Mouse (Mus musculus) induced T-regulatory cell, adult 2 months (primary cell): ENCODE results near the gene Fto.

Experiments used
- DNase-seq: peaks from one replicate; pipeline ENCODE4 v3.0.0-alpha.2; 2012; ENCODE audit warnings: low read depth

Fto gene

DNA sequence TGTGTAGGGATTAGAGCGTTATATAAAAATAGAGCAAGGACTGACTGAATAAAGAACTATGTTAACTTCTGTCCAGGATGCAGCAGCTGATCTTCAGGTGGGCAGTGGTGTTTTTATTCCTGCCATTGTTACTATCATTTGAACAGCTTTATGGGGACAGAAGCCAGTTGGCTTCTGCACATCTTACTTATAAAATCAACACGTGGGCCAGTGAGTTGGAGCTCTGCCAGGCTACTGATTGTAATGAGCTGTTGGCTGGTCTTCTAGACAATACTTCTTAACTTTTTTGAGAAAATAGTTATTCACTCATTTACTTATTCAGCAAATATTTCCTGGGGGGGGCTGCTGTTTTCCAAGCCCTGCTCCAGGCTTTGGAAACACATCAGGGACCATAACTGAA lies 215.6 kb downstream of the Fto start:
- DNase-seq, result no peak

DNA sequence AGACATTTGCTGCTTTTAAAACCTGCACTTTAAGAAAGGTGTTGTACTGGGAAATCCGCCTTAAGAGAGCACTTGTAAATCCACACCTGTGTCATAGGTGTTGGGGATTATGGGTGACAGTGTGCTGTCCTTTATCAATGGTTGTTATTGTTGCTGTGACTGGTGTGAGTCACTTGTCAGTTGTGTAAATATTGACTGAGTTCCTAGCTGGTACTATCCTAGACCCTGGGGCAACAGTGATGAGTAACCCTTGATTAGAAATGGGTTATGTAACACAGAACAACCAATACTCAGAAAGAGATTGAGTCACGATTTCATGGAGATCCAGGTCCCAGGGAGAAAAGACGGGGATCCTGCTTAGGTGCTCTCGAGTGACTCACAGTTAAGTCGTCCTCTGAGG lies 216.4 kb downstream of the Fto start:
- no peak for DNase-seq

DNA sequence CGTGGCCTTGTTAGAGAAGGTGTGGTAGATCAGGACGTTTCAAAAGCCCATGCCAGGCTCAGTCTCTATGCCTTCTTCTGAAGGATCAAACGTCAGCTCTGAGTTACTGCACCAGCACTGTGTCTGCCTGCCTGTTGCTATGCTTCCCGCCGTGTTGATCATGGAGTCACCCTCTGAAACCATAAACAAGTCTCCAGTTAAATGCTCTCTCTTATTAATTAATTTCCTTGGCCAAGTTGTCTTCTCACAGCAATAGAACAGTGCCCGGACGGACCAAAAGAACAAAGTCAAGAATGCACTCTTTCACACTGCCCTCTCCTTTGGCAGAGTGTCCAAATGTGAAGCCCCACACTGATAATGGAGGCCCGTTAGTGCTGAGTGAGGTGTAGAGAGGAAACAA lies 217.3 kb downstream of the Fto start:
- no peak for DNase-seq

DNA sequence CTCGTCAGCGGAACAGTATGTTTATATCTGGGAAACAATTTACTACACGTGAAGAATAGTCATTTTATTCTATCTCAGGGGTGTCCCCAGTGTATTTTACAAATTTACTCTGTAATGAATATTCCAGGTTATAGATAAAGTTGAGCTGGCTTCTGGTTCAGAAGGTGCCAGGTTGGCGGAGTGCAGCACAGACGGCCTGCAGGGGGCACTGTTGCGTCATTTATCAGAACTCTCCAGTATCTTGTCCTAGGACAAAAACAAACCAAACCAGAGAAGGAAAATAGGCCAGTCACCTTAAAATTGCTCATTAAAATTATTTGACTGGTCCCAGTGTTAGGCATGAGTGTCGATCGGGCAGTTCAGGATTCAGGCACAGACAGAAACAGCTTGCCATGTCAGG lies 218.6 kb downstream of the Fto start:
- peak; percentile 62 for DNase-seq

DNA sequence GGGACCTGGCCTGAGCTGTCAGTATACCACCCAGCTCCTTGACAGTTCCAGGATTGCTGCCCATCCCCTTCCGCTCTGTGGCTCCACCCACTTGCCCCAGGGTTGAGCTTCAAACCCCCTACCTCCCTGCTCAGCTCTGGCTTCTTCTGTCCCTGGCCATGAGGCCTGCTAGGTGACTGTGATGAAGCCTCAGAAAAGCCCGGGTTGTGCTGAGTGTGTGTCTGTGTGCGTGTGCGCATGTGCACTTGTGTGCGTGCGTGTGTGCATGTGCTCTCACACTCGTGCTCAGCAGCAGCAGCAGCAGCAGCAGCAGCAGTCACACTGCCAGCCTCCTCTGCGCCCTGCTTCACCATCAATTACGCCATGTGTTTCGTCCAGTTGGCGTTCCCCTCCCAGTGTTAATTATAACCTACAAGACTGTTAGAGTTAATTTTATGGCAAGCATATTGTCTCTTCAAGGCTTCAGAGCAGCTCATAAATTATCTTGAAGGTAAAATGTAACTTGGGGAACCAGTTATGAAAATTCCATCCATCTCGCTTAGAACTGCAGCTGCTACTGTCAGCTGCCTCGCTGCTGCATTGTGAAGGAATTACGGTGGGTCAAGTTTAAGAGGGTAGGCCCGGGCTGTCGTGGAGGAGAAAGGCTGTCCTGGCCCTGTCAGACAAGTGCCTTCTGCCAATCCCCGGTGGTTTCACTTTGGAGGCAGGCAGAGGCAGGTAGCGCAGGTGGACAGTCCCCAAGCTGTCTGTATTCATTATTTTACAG lies 219.5 kb downstream of the Fto start:
- no peak for DNase-seq

DNA sequence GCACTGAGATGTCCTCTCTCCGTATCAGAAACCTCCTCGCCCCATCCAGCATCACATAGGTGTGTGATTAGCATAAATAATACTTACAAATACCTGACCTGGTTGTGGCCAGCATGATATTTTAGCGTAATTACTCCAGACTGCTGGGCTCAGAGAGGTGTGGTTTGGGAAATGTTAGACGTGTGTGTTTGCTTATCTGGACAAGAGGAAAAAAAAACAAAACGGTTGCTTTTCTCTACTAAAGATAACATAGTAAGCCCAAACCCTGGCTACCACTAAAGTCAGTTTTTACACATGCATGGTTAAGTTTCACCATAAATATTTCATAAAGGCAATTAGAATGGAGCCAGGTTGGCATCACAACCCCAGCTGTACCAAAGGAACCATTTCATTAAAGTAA lies 221.4 kb downstream of the Fto start:
- no peak for DNase-seq

GRCm38 (mm10) chr8:91538109-91538508 lies 224.8 kb downstream of the Fto start:
- no peak for DNase-seq

- no peak for DNase-seq
Measured at GRCm38 (mm10) chr8:91538892-91539291, 225.6 kb downstream of the Fto start.

GRCm38 (mm10) chr8:91539586-91539985 lies 226.3 kb downstream of the Fto start:
- no peak for DNase-seq

- no peak for DNase-seq
Measured at GRCm38 (mm10) chr8:91541229-91541628, 227.9 kb downstream of the Fto start.

DNA sequence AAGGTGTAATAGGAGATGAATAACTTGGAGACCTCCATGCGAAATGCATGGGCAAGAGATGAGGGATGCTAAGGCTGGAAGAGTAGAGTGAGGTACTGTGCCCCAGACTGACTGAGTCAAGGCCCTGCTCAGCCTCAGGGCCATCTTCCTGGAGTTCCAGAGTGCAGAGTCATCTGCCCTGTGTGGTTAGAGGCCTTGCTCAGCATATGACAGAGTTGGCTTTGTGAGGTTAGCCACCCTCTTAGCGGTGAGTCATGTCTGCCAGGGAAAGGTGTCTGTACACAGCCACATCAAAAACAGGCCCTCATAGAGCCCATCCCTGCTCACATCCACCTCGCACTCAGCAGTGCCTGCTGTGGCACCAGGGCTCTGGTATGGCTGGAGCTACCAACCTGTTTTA lies 232.2 kb downstream of the Fto start:
- peak; percentile 25 for DNase-seq

DNA sequence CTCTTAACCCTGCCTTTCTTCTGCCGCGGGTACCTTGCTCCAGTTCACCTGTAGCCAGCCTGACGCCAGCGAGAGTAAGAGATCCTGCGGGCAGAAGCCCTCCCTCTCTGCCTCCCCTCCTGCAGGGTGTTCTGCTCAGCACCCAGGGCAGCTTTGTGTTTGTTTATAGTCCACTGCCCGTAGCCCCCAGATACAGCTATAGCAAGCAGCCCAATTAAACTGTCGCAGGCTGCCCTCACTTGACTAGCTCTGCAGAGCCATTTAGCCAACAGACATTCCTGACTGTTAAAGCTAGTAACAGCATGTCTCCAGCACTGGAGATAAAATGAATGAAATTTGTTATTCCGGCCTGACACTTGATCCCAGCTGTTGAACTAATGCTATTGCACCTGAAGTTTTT lies 233.3 kb downstream of the Fto start:
- no peak for DNase-seq

- no peak for DNase-seq
Measured at GRCm38 (mm10) chr8:91550131-91550530, 236.8 kb downstream of the Fto start.

- DNase-seq, result no peak
Measured at GRCm38 (mm10) chr8:91551166-91551765, 237.9 kb downstream of the Fto start.

DNA sequence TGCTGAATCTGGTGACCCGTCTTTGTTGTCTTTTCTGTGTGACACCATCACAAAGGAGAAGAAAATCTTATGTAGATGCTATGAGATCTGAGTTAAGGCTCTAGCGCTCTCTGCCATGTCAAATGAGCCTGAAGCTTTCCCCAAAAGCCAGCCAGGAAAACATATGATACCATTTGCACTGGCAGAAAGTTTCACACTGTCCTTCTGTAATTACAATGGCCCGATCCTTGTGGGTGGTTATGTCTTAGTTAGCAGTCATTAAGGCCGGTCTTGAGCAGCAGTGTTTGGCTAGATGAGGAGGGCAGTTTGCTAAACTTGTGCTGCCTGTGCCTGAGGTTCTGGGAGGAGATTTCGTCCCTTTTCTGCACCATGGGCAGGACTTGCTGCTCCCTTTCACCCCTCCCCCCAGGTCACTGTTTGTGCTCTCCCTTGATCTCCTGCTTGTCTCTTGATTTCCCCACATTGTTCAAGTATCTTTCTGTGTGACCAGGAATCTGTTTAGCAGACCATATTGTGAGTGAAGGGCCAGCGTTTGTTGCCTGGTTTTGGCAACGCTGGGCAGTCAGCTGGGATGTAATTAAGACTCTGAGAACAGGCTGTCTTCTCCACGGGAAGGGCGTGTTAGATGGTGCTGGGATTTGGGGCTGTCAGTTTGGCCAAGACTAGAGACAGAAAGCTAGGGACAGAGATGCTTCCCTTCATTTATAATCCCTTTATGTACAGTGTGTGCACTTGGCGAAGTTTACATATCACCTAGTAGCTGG lies 238.6 kb downstream of the Fto start:
- DNase-seq, result no peak

DNA sequence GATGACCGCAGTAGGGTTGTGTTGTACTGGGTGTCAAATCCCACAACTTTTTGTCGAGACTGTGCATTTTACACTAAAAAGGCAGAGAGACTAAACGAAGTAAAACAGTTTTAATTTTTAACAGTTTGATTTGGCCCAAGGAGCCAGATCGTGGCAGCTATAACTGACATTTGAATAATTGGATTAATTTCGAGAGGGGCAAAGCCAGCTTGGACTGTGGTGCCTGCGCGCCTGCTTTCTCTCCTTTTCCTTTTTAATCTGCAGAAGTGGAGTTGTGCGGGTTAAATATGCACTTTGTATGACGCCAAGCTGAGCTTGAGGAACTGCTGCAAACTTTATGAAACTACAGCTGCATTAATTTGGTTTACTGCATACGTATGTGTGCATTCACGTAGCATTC lies 239.3 kb downstream of the Fto start:
- DNase-seq, result no peak

DNA sequence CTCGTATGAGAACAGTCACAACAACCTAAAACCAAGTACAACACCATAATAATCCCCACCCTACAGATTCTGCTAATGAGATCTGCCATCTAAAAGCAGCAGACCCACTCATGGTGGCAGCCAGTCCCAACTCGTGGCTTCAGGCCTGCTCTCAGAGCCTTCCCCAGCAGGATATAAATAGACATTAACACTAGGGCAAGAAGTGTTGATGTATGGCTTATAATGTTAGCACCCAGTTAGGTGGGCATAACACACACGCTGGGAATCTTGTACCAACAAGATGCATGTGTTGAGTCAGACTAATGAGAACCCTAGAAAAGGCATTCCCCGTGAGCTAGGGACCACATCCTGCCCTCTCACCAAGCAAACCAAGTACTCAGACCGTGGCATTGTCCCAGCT lies 240.1 kb downstream of the Fto start:
- DNase-seq, result no peak

- DNase-seq, result no peak
Measured at GRCm38 (mm10) chr8:91557041-91557587, 243.8 kb downstream of the Fto start.

GRCm38 (mm10) chr8:91558408-91558807 lies 245.1 kb downstream of the Fto start:
- no peak for DNase-seq

- no peak for DNase-seq
Measured at GRCm38 (mm10) chr8:91560017-91560591, 246.8 kb downstream of the Fto start.

- no peak for DNase-seq
Measured at GRCm38 (mm10) chr8:91561241-91561640, 247.9 kb downstream of the Fto start.

DNA sequence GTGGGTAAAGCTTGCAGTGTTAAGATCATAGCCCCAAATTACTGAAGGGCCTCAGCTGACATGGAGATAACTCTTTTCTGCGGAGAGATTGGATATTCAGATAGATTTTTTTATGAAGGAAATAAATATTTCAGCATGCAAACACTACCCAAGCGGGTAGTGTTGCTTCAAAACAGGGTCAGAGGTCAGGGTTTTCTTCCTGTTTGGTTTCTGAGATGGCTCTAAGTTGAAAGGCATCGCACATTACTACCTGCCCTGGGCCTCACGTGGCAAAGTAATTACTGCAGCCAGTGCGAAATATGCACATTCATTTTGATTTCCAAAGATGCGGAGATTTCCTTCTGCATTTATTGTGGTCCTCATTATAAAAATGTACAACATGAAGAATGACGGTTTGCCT lies 249.3 kb downstream of the Fto start:
- no peak for DNase-seq

DNA sequence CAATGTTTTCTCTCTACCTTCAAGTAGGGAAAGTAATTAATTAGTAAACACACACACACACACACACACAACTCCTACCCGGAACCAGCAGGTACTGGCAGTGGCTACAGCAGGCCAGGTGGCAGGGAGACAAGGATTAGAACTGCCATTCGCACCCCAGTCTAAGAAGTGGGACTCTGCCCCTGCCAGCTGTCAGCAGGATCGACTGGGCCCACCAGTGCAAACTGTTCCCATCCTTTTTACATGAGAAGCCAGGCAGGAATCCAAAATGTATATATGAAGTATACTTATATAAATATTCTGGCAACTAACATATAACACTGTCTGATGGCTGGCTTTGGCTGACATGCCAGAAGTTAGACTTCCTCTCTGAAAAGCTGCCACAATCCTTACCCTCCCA lies 250.0 kb downstream of the Fto start:
- DNase-seq, result no peak
